Mouse (Mus musculus) urinary bladder, postnatal 25 days (tissue): ENCODE measurements at regions not wholly inside any gene's neighbourhood (a gene's known extent, or its start where the extent isn't known, plus 50 kb on each side); places are given as distances from the start of the nearest gene placed in this dataset.

ENCODE experiments used
- DNase-seq: peaks from one replicate; pipeline ENCODE4 v3.0.0; 2022; ENCODE audit warnings: low spot score

- DNase-seq, result no peak
Measured at GRCm38 (mm10) chr13:99057696-99058095, 73.3 kb upstream of the 1700024P04Rik start.

GRCm38 (mm10) chr13:99057293-99057588 is 72.9 kb upstream of the 1700024P04Rik start:
- no peak for DNase-seq

GRCm38 (mm10) chr13:99056432-99057292 is 72.3 kb upstream of the 1700024P04Rik start:
- no peak for DNase-seq

GRCm38 (mm10) chr13:99055609-99056321 is 71.4 kb upstream of the 1700024P04Rik start:
- DNase-seq, result peak; percentile 18

- no peak for DNase-seq
Measured at GRCm38 (mm10) chr13:99052076-99052475, 67.7 kb upstream of the 1700024P04Rik start.

GRCm38 (mm10) chr13:99049699-99050098 is 65.3 kb upstream of the 1700024P04Rik start:
- no peak for DNase-seq

GRCm38 (mm10) chr13:99048651-99049100 is 64.3 kb upstream of the 1700024P04Rik start:
- no peak for DNase-seq

- no peak for DNase-seq
Measured at GRCm38 (mm10) chr13:99047219-99047618, 62.9 kb upstream of the 1700024P04Rik start.

- DNase-seq, result no peak
Measured at GRCm38 (mm10) chr13:99046737-99047136, 62.4 kb upstream of the 1700024P04Rik start.

GRCm38 (mm10) chr13:99042086-99042485 is 57.7 kb upstream of the 1700024P04Rik start:
- DNase-seq, result no peak

- no peak for DNase-seq
Measured at GRCm38 (mm10) chr13:99041256-99041655, 56.9 kb upstream of the 1700024P04Rik start.

- no peak for DNase-seq
Measured at GRCm38 (mm10) chr13:99040846-99041245, 56.5 kb upstream of the 1700024P04Rik start.

GRCm38 (mm10) chr13:99040171-99040570 is 55.8 kb upstream of the 1700024P04Rik start:
- no peak for DNase-seq

GRCm38 (mm10) chr13:99039063-99039385 is 54.7 kb upstream of the 1700024P04Rik start:
- no peak for DNase-seq

- DNase-seq, result no peak
Measured at GRCm38 (mm10) chr13:99038198-99039062, 54.1 kb upstream of the 1700024P04Rik start.

- no peak for DNase-seq
Measured at GRCm38 (mm10) chr13:99037131-99037530, 52.8 kb upstream of the 1700024P04Rik start.
